Mouse (Mus musculus) liver, postnatal 0 days (tissue): ENCODE measurements at regions not wholly inside any gene's neighbourhood (a gene's known extent, or its start where the extent isn't known, plus 50 kb on each side); places are given as distances from the start of the nearest gene placed in this dataset.

ENCODE experiments used
- ATAC-seq: fragments of 200-750 bp; cut with Nextera tagmentation; 2 replicates; pipeline ENCODE4 v1.8.0; 2017; ENCODE audit warnings: mild to moderate bottlenecking, moderate library complexity
- DNase-seq: peaks from one replicate; pipeline ENCODE4 v3.0.0-alpha.2; 2016
- H3K27ac ChIP-seq: fragments of 300-500 bp; sonication (generic); 2 replicates; pipeline ENCODE4 v1.5.1; 2014; ENCODE audit warnings: antibody characterized with exemption, moderate library complexity, mild to moderate bottlenecking, low read depth
- H3K27me3 ChIP-seq: fragments of 300-500 bp; sonication (generic); 2 replicates; pipeline ENCODE4 v1.6.1; 2014; ENCODE audit warnings: low read length, control low read depth, mixed read lengths; ENCODE audit not compliant: insufficient read depth
- H3K36me3 ChIP-seq: fragments of 300-500 bp; sonication (generic); replicated peaks from 2 replicates; pipeline ENCODE4 v1.6.1; 2014; ENCODE audit warnings: mild to moderate bottlenecking, control low read depth, low read length, moderate library complexity, mixed read lengths; ENCODE audit not compliant: insufficient read depth
- H3K4me1 ChIP-seq: fragments of 300-500 bp; sonication (generic); 2 replicates; pipeline ENCODE4 v1.6.1; 2014; ENCODE audit warnings: antibody characterized with exemption, mild to moderate bottlenecking, control low read depth; ENCODE audit not compliant: insufficient read depth
- H3K4me2 ChIP-seq: fragments of 300-500 bp; sonication (generic); 2 replicates; pipeline ENCODE4 v1.6.1; 2014; ENCODE audit warnings: low read depth, mild to moderate bottlenecking, low read length, moderate library complexity, mixed read lengths
- H3K4me3 ChIP-seq: fragments of 300-500 bp; sonication (generic); 2 replicates; pipeline ENCODE4 v1.5.1; 2014; ENCODE audit warnings: low read depth, low read length
- H3K9ac ChIP-seq: fragments of 300-500 bp; sonication (generic); replicated peaks from 2 replicates; pipeline ENCODE4 v1.6.1; 2014; ENCODE audit warnings: mild to moderate bottlenecking, moderate library complexity
- H3K9me3 ChIP-seq: fragments of 300-500 bp; sonication (generic); 2 replicates; pipeline ENCODE4 v1.6.1; 2016; ENCODE audit warnings: mild to moderate bottlenecking, control low read depth, low read length, mixed read lengths
- CTCF ChIP-seq: sonication (generic); IDR thresholded peaks from 2 replicates; pipeline ENCODE4 v1.5.1; 2016; ENCODE audit warnings: antibody characterized with exemption, low read depth
- EP300 ChIP-seq: IDR thresholded peaks from 2 replicates; pipeline ENCODE4 v1.6.1; 2016; ENCODE audit warnings: antibody characterized with exemption, low read depth, mild to moderate bottlenecking
- WGBS: fragments of 180-500 bp; shearing (Covaris S2); extraction: QIAGEN DNeasy Blood & Tissue Kit; methylation state at CpG from one replicate; pipeline ENCODE4 v1.1.7; 2014; ENCODE audit not compliant: insufficient replicate concordance; 5-methylcytosine and 5-hydroxymethylcytosine counted together

DNA sequence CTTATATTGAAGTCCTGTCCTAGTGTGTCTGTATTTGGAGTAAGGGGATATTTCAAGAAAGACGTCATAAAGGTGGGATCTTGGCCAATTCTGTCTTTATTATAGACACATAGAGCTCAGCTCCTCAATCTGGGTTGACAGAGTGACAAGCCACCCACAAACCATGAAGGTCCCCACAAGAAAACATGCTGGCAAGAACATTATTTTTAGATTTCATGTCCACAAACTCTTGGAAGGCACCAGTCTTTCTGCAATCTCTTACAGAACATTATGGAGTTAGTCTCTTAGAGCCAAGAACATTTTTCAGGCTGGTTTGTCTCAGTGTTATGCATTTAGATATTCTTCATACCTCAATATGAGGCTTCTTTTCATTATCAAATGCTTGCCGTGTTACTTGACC is 397.0 kb upstream of the Igfbp3 start:
- WGBS, result 67% methylated on average over 2 of the region's 2 CpGs
- Histone ChIP-seq H3K4me3 (no peak overlapping the region), H3K27me3 (no peaks in the 10 kb centered on the region), H3K9me3 (no peaks in the 10 kb centered on the region), H3K9ac (no peak overlapping the region), H3K4me1 (no peaks in the 10 kb centered on the region), H3K27ac (no peak overlapping the region), H3K4me2 (no peak overlapping the region), H3K36me3 (no peaks in the 10 kb centered on the region)
- DNase-seq, result no peak
- TF ChIP-seq EP300, result no peak
- no peak for TF ChIP-seq CTCF
- no peak for ATAC-seq

DNA sequence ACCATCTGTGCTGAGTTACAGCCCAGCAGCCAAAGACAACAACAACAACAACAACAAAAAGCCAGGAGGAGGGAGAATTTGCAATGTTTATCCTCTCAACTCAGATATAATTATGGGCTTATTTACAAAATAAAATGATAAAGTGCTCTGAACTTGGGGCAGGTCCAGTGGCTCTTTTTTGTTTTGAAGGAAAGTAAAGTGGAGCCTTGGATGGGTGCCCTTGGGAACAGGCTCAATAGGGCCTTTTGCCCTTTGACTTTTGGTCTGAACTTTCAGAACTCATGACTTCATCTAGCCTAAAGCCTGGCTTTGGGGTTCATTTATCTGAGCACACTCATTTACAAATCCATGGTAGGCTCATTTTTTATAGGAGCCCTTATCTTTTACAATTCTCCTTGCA is 396.2 kb upstream of the Igfbp3 start:
- H3K9ac ChIP-seq, result no peak overlapping the region
- H3K9me3 ChIP-seq, result no peaks in the 10 kb centered on the region
- DNase-seq (no peak), ATAC-seq (no peak)
- H3K4me1 ChIP-seq, result no peaks in the 10 kb centered on the region
- no peak overlapping the region for H3K4me3 ChIP-seq
- no peak overlapping the region for H3K4me2 ChIP-seq
- no peaks in the 10 kb centered on the region for H3K36me3 ChIP-seq
- H3K27ac ChIP-seq, result no peak overlapping the region
- no peaks in the 10 kb centered on the region for H3K27me3 ChIP-seq
- TF ChIP-seq CTCF, result no peak
- TF ChIP-seq EP300, result no peak

DNA sequence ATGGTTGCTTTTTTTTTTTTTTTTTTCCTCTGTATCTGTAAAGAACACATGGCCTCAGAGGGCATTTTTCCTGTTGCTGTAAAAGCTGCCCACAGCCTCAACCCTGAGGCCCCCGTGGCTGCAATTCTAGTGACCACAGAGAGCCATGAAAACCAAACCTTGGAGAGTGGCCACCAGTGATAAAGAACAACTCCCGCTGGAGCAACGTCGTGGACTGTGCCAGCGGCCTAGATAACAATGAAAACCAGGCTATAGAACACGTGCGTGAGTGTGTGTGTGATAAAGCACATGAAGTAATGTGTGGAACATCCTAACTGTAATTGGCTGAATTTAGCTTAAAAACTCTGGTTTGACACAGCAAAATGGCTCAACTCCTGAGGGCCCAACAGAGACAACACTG is 392.9 kb upstream of the Igfbp3 start:
- Histone ChIP-seq H3K4me3 (no peak overlapping the region), H3K36me3 (no peaks in the 10 kb centered on the region), H3K9me3 (no peaks in the 10 kb centered on the region), H3K9ac (no peak overlapping the region), H3K4me2 (no peak overlapping the region), H3K27ac (no peak overlapping the region), H3K27me3 (no peaks in the 10 kb centered on the region), H3K4me1 (no peaks in the 10 kb centered on the region)
- 46% methylated on average over 7 of the region's 7 CpGs for WGBS
- TF ChIP-seq EP300 (no peak), CTCF (no peak)
- DNase-seq (no peak), ATAC-seq (no peak)

DNA sequence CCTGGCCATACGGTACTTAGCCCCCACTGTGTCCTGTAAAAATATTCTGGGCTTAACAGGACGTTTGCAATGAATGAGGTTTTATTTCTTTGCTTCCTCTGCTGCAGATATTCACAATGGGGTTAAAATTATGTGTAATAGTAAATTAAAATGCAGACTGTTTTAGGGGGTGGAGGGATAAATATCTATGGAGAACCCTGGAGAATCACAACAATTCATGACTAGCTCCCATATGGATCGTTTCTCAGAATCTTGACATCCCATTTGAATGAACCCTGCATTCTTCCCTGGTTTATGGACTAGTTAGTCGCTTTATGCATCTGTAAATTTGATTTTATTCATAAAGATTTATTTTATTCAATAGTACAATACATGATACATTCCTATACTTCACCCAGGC is 378.3 kb upstream of the Igfbp3 start:
- no peaks in the 10 kb centered on the region for H3K36me3 ChIP-seq
- H3K9me3 ChIP-seq, result no peaks in the 10 kb centered on the region
- ATAC-seq (no peak), DNase-seq (no peak)
- no peaks in the 10 kb centered on the region for H3K27me3 ChIP-seq
- H3K27ac ChIP-seq, result no peak overlapping the region
- H3K4me2 ChIP-seq, result no peak overlapping the region
- H3K4me3 ChIP-seq, result no peak overlapping the region
- H3K4me1 ChIP-seq, result no peaks in the 10 kb centered on the region
- H3K9ac ChIP-seq, result no peak overlapping the region
- 63% methylated on average over 4 of the region's 4 CpGs for WGBS
- no peak for TF ChIP-seq EP300
- TF ChIP-seq CTCF, result no peak

DNA sequence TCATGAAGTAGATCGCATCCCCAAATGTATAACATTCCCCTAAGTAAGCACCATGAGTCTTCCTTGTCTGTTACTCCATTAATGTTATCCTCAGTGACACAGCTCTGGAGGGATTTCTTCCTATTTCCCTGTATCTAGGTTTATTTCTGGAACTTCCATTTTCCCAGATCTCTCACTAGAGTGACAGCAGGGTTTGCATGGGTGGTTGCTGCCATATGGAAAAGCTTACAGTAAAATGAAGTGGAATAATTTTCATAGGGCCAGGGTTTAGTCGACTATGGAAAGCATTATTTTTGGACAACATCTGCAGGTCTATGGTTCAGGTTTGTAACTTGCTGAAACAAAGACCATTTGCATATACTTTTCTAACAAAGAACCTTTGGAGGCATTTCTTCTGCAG is 369.6 kb upstream of the Igfbp3 start:
- Histone ChIP-seq H3K27me3 (no peaks in the 10 kb centered on the region), H3K4me2 (no peak overlapping the region), H3K36me3 (no peaks in the 10 kb centered on the region), H3K4me1 (no peaks in the 10 kb centered on the region), H3K9me3 (no peaks in the 10 kb centered on the region), H3K4me3 (no peak overlapping the region), H3K27ac (no peak overlapping the region), H3K9ac (no peak overlapping the region)
- DNase-seq (no peak), ATAC-seq (no peak)
- TF ChIP-seq EP300, result no peak
- TF ChIP-seq CTCF, result no peak
- 71% methylated on average over 2 of the region's 2 CpGs for WGBS

DNA sequence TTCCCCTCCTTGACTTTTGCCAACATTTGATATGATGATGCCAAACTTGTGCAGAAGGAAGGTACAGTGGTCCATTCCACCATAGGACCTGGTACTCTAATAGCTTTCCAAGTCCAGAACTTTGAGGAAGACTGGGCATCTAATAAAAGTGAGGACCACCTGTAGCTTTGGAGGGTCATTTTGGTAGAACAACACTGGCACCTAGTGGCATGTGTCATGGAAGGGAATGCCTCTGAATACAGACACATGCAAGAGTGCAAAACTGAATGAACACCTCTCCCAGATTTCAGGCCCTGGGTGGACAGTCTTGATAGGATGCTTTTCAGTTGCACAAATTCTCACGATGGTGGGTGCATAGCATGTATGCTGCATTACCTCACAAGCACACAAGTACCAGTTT is 354.8 kb upstream of the Igfbp3 start:
- WGBS, result 65% methylated on average over 1 of the region's 1 CpGs
- Histone ChIP-seq H3K9ac (no peak overlapping the region), H3K36me3 (no peaks in the 10 kb centered on the region), H3K4me3 (no peak overlapping the region), H3K4me1 (no peaks in the 10 kb centered on the region), H3K9me3 (no peaks in the 10 kb centered on the region), H3K4me2 (no peak overlapping the region), H3K27ac (no peak overlapping the region), H3K27me3 (no peaks in the 10 kb centered on the region)
- no peak for TF ChIP-seq EP300
- peak; percentile 28; the same call in 1 of the 2 replicates for TF ChIP-seq CTCF
- DNase-seq, result no peak
- no peak for ATAC-seq

DNA sequence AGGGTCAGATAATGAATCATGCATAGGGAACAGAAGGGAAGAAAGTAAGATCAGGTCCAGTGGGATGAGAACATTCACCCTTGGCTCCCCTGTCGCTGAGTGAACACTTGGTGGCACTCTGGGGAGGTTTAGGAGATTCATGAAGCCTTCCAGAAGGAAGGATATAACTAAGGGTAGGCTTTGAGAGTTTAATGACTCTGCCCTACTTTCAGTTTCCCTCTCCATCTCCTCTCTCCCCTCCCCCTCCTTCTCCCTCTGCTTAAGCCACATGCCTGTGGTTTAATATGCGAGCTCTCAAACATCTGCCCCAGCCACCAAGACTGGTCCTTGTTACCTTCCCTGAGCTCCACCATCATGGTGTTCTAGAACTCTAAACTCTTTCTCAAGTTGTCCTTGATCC is 348.3 kb upstream of the Igfbp3 start:
- WGBS, result 19% methylated on average over 2 of the region's 2 CpGs

More for the DNA sequence above, 348.3 kb upstream of the Igfbp3 start:
- no peak overlapping the region for H3K4me2 ChIP-seq
- no peaks in the 10 kb centered on the region for H3K36me3 ChIP-seq
- no peak for ATAC-seq
- no peak for DNase-seq
- no peak for TF ChIP-seq CTCF
- TF ChIP-seq EP300, result no peak
- no peak overlapping the region for H3K4me3 ChIP-seq
- no peak overlapping the region for H3K9ac ChIP-seq
- H3K4me1 ChIP-seq, result no peaks in the 10 kb centered on the region
- H3K27ac ChIP-seq, result no peak overlapping the region
- no peaks in the 10 kb centered on the region for H3K27me3 ChIP-seq
- no peaks in the 10 kb centered on the region for H3K9me3 ChIP-seq
